22 mouse cellular contexts compared by ENCODE assay signal in the genomic region with DNA sequence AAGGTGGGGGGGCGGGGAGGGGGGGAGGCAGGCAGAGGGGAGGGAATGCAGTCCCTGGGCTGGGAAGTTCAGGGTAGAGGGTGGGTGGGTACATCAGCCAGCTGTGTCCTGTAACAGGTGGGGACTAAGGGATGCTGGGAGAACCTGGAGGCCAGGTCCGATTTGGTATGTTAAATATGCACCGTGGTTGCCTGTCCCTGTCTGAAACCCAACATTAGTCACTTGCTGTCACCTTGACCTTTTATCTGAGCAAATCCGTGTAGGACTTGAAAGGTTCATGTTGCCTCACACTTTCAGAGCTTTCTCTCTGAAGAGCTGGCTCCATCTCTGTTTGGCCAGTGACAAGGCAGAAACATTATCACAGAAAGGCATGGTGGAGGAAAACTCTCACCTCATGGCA. TPM values are rescaled to one million over a fixed set of nuclear protein-coding genes. Genes with fewer than 3 reads are reported as not detected.
A peak's percentile ranks its signal among the peaks of the same experiment; 100 is the strongest.
DNase-seq lines count a peak whose midpoint lies in the region; ATAC-seq and TF ChIP-seq lines count a peak whose summit lies in the region.
"Had no signal": no experiment of that assay in that cellular context is flagged by ENCODE, and none has a peak within 500 bp of the region (broad histone marks: within the 10 kb centered on the region; RNA-seq: fewer than 3 reads in every experiment).

No protein-coding gene starts in this region.

- TF ChIP-seq CTCF in gastrocnemius, adult 2 months (IDR thresholded peaks at IDR 0.05), result no peak

- WGBS in liver, embryonic 13.5 days (ENCODE audit: insufficient replicate concordance), result 42% methylated on average over 3 of the region's 4 CpGs

- no peaks in the 10 kb centered on the region for H3K9me3 ChIP-seq in liver, embryonic 13.5 days (replicated peaks)
- H3K9me3 ChIP-seq: forebrain, embryonic 12.5 days; kidney, embryonic 15.5 days; limb, embryonic 12.5 days; midbrain, embryonic 12.5 days; neural tube, embryonic 13.5 days had no signal

- H3K9ac ChIP-seq in liver, embryonic 13.5 days, result peak overlapping the region; percentile 29; the same call in 1 of the 2 replicates
- H3K9ac ChIP-seq: forebrain, embryonic 12.5 days; hindbrain, embryonic 14.5 days; kidney, embryonic 15.5 days; limb, embryonic 12.5 days; midbrain, embryonic 12.5 days; neural tube, embryonic 13.5 days had no signal

- no peak overlapping the region for H3K4me3 ChIP-seq in gastrocnemius, adult 2 months
- no peak overlapping the region for H3K4me3 ChIP-seq in liver, embryonic 13.5 days (replicated peaks)
- H3K4me3 ChIP-seq: forebrain, embryonic 12.5 days; kidney, embryonic 15.5 days; limb, embryonic 12.5 days; midbrain, embryonic 12.5 days; neural tube, embryonic 13.5 days had no signal

- intact Hi-C loops in gastrocnemius, adult 2 months (cut with DNase I), result no loop called here

- no peak overlapping the region for H3K4me2 ChIP-seq in liver, embryonic 13.5 days
- H3K4me2 ChIP-seq: forebrain, embryonic 12.5 days; hindbrain, embryonic 14.5 days; kidney, embryonic 15.5 days; limb, embryonic 12.5 days; midbrain, embryonic 12.5 days; neural tube, embryonic 13.5 days had no signal

- no peak for DNase-seq in gastrocnemius, adult 2 months
- no peak for DNase-seq in gastrocnemius, adult 8-10 months (ENCODE audit: low spot score in 2 of 2)
- peak; percentile 39 for DNase-seq in CD4-positive helper T cell, adult 2 months (ENCODE audit: low read depth, low spot score)
- peak; percentile 57 for DNase-seq in ES-CJ7 (ENCODE audit: low read depth, low spot score)
- no peak for DNase-seq in liver, embryonic 13.5 days
- no peak for DNase-seq in cerebellum, adult 11-12 months
- no peak for DNase-seq in spleen, adult 18-20 months
- DNase-seq in adipocyte (ENCODE audit: low spot score), result no peak
- DNase-seq: B cell, adult 2 months; cerebellum, adult 9-11 months; gastrocnemius, postnatal 25 days; heart, postnatal 14 days; right cerebral cortex, adult 18-20 months; thymus, postnatal 25 days had no signal

- ATAC-seq in liver, embryonic 13.5 days (ENCODE audit: low read depth), result no peak
- ATAC-seq: intestine, embryonic 16.5 days; Patski had no signal

- H3K27ac ChIP-seq in gastrocnemius, adult 2 months, result peak overlapping the region; percentile 28; the same call in 1 of the 2 replicates
- H3K27ac ChIP-seq in liver, embryonic 13.5 days, result peak overlapping the region; percentile 77
- H3K27ac ChIP-seq: forebrain, embryonic 12.5 days; hindbrain, embryonic 14.5 days; kidney, embryonic 15.5 days; limb, embryonic 12.5 days; midbrain, embryonic 12.5 days; neural tube, embryonic 13.5 days had no signal

- H3K27me3 ChIP-seq in liver, embryonic 13.5 days, result no peaks in the 10 kb centered on the region
- H3K27me3 ChIP-seq: forebrain, embryonic 12.5 days; kidney, embryonic 15.5 days; limb, embryonic 12.5 days; midbrain, embryonic 12.5 days; neural tube, embryonic 13.5 days; Patski had no signal

- H3K36me3 ChIP-seq in liver, embryonic 13.5 days, result no peaks in the 10 kb centered on the region
- H3K36me3 ChIP-seq: forebrain, embryonic 12.5 days; kidney, embryonic 15.5 days; limb, embryonic 12.5 days; midbrain, embryonic 12.5 days; neural tube, embryonic 13.5 days had no signal

- peaks cover 47% of the 10 kb centered on the region for H3K4me1 ChIP-seq in liver, embryonic 13.5 days (replicated peaks)

RNA-seq across cellular contexts. Expression of gene Tmpo, which starts 3.9 kb away (rescaled TPM):
- 10 to 100 TPM; 62.2 to 83.0 TPM for total RNA-seq in gastrocnemius, adult 2 months (2021)
- total RNA-seq in gastrocnemius, adult 8-10 months (2022), result 10 to 100 TPM; 47.8 to 71.6 (median 53.8) TPM
- 131 and 169 TPM in 2 replicates for polyA plus RNA-seq in liver, embryonic 13.5 days (2015; fragmentation: Nextera tagmentation; extraction: Ambion mirVana)

RNA-seq across cellular contexts. Expression of gene Slc25a3, which starts 53.3 kb away (rescaled TPM):
- 1,000 to 10,000 TPM; 1,080 to 1,363 TPM for total RNA-seq in gastrocnemius, adult 2 months (2021)
- 1,000 to 10,000 TPM; 1,088 to 1,186 (median 1,135) TPM for total RNA-seq in gastrocnemius, adult 8-10 months (2022)
- polyA plus RNA-seq in liver, embryonic 13.5 days (2015; fragmentation: Nextera tagmentation; extraction: Ambion mirVana), result 283 and 285 TPM in 2 replicates

Comparison
In these comparisons a context has a peak if more than half of its experiments do, and no peak if none do; other contexts are left out.
1. DNase-seq: peak in CD4-positive helper T cell, adult 2 months (single experiment) and ES-CJ7 (single experiment); none in gastrocnemius, adult 2 months (single experiment), gastrocnemius, adult 8-10 months (0 of 2), liver, embryonic 13.5 days (single experiment), cerebellum, adult 11-12 months (single experiment), spleen, adult 18-20 months (0 of 2) and adipocyte (single experiment).